Mouse (Mus musculus): Measurements from ENCODE around the gene Bend5.

Bend5 gene

GRCm38 (mm10) chr4:111442435-111443238 is 27.8 kb downstream of the Bend5 start:
- DNase-seq, result peak in 1 of 2 experiments; percentile 31

- no peak for DNase-seq
Measured at GRCm38 (mm10) chr4:111443906-111444615, 29.3 kb downstream of the Bend5 start.

GRCm38 (mm10) chr4:111444616-111445160 is 29.9 kb downstream of the Bend5 start:
- no peak for DNase-seq

- no peak for DNase-seq
Measured at GRCm38 (mm10) chr4:111447918-111448317, 33.1 kb downstream of the Bend5 start.

- DNase-seq, result no peak
Measured at GRCm38 (mm10) chr4:111448586-111448985, 33.8 kb downstream of the Bend5 start.

GRCm38 (mm10) chr4:111449442-111450199 is 34.8 kb downstream of the Bend5 start:
- DNase-seq, result no peak

GRCm38 (mm10) chr4:111451283-111451918 is 36.6 kb downstream of the Bend5 start:
- peak in 1 of 2 experiments; percentile 38 for DNase-seq

GRCm38 (mm10) chr4:111452192-111452591 is 37.4 kb downstream of the Bend5 start:
- DNase-seq, result no peak

GRCm38 (mm10) chr4:111453275-111453674 is 38.5 kb downstream of the Bend5 start:
- no peak for DNase-seq

GRCm38 (mm10) chr4:111455621-111456020 is 40.8 kb downstream of the Bend5 start:
- DNase-seq, result no peak

GRCm38 (mm10) chr4:111457568-111457967 is 42.8 kb downstream of the Bend5 start:
- DNase-seq, result no peak

- no peak for DNase-seq
Measured at GRCm38 (mm10) chr4:111467293-111467773, 52.5 kb downstream of the Bend5 start.

- DNase-seq, result no peak
Measured at GRCm38 (mm10) chr4:111467796-111468195, 53.0 kb downstream of the Bend5 start.

- DNase-seq, result no peak
Measured at GRCm38 (mm10) chr4:111469847-111470246, 55.0 kb downstream of the Bend5 start.

GRCm38 (mm10) chr4:111471726-111472125 is 56.9 kb downstream of the Bend5 start:
- no peak for DNase-seq

GRCm38 (mm10) chr4:111472511-111472910 is 57.7 kb downstream of the Bend5 start:
- DNase-seq, result no peak

- no peak for DNase-seq
Measured at GRCm38 (mm10) chr4:111473014-111473413, 58.2 kb downstream of the Bend5 start.

GRCm38 (mm10) chr4:111475374-111475971 is 60.7 kb downstream of the Bend5 start:
- DNase-seq, result no peak

GRCm38 (mm10) chr4:111477507-111477906 is 62.7 kb downstream of the Bend5 start:
- DNase-seq, result no peak

- no peak for DNase-seq
Measured at GRCm38 (mm10) chr4:111483499-111483898, 68.7 kb downstream of the Bend5 start.

GRCm38 (mm10) chr4:111485189-111485588 is 70.4 kb downstream of the Bend5 start:
- no peak for DNase-seq

- DNase-seq, result no peak
Measured at GRCm38 (mm10) chr4:111486187-111486586, 71.4 kb downstream of the Bend5 start.
